Mouse (Mus musculus) ES-Bruce4 (cell line): ENCODE data around the gene Zfp652.
A peak's percentile ranks its signal among the peaks of the same experiment; 100 is the strongest.

Experiments
- CTCF ChIP-seq: IDR thresholded peaks from one replicate; pipeline ENCODE4 v1.8.1; 2011; ENCODE audit warnings: low read depth, low read length
- POLR2A ChIP-seq: IDR thresholded peaks from one replicate; pipeline ENCODE4 v1.8.1; 2011; ENCODE audit warnings: low read length; ENCODE audit not compliant: insufficient read depth

GRCm38 (mm10) chr11:95666529-95667149 is 45.8 kb upstream of the Zfp652 start, which contains the start of gene Phb:
- no peak for TF ChIP-seq CTCF
- TF ChIP-seq POLR2A: peak; percentile 89
